9 mouse cellular contexts compared by ENCODE assay signal in genomic region chr6:30510291-30510690, GRCm38 (mm10). TPM values are rescaled to one million over a fixed set of nuclear protein-coding genes. Genes with fewer than 3 reads are reported as not detected.
DNase-seq lines count a peak whose midpoint lies in the region; ATAC-seq lines count a peak whose summit lies in the region.
"Had no signal": no experiment of that assay in that cellular context is flagged by ENCODE, and none has a peak within 500 bp of the region (broad histone marks: within the 10 kb centered on the region; RNA-seq: fewer than 3 reads in every experiment).

No protein-coding gene starts in this region.

- no peak overlapping the region for H3K9ac ChIP-seq in lung, embryonic 15.5 days
- H3K9ac ChIP-seq in liver, embryonic 15.5 days: peak overlapping the region; percentile 22; the same call in 1 of the 2 replicates

- H3K27ac ChIP-seq in lung, embryonic 15.5 days: peak overlapping the region; percentile 97
- H3K27ac ChIP-seq in liver, embryonic 15.5 days (replicated peaks): peak overlapping the region; percentile 93

- no peak for DNase-seq in lung, postnatal 14 days
- peak; percentile 19 to 31 for DNase-seq in cerebellum, postnatal 25 days
- DNase-seq in heart, postnatal 10 days: peak; percentile 15 to 25
- peak; percentile 19 for DNase-seq in thymus, postnatal 4 days
- DNase-seq in adrenal gland, postnatal 10 days: no peak
- no peak for DNase-seq in retina, embryonic 14.5 days (ENCODE audit: low spot score)

- no peaks in the 10 kb centered on the region for H3K9me3 ChIP-seq in lung, embryonic 15.5 days
- no peaks in the 10 kb centered on the region for H3K9me3 ChIP-seq in liver, embryonic 15.5 days (replicated peaks)

- H3K4me2 ChIP-seq in lung, embryonic 15.5 days: peak overlapping the region; percentile 59; the same call in 1 of the 2 replicates
- peak overlapping the region; percentile 71 for H3K4me2 ChIP-seq in liver, embryonic 15.5 days

- intact Hi-C loops in heart, postnatal 10 days (cut with DNase I): loop anchor here (5.0 kb wide), 1 partner anchor 387 kb away; the partner anchor contains the start of gene Copg2

- H3K36me3 ChIP-seq in lung, embryonic 15.5 days: peaks cover 8% of the 10 kb centered on the region; the same call in 1 of the 2 replicates
- peaks cover 25% of the 10 kb centered on the region for H3K36me3 ChIP-seq in liver, embryonic 15.5 days (replicated peaks)

- peaks cover 19% of the 10 kb centered on the region for H3K4me1 ChIP-seq in lung, embryonic 15.5 days
- H3K4me1 ChIP-seq in liver, embryonic 15.5 days (replicated peaks): peaks cover 18% of the 10 kb centered on the region

- H3K27me3 ChIP-seq in lung, embryonic 15.5 days: no peaks in the 10 kb centered on the region
- peaks cover 9% of the 10 kb centered on the region; the same call in 1 of the 2 replicates for H3K27me3 ChIP-seq in liver, embryonic 15.5 days

- no peak for ATAC-seq in lung, embryonic 15.5 days (ENCODE audit: borderline replicate concordance, extremely low read depth, low FRiP score, low TSS enrichment)
- no peak for ATAC-seq in liver, embryonic 15.5 days (ENCODE audit: insufficient read depth)

- WGBS in lung, embryonic 15.5 days: 57% methylated on average over 5 of the region's 5 CpGs
- 72% methylated on average over 5 of the region's 5 CpGs for WGBS in liver, embryonic 15.5 days (ENCODE audit: insufficient replicate concordance)

- peak overlapping the region; percentile 54; the same call in 1 of the 2 replicates for H3K4me3 ChIP-seq in lung, embryonic 15.5 days
- peak overlapping the region; percentile 82 for H3K4me3 ChIP-seq in liver, embryonic 15.5 days (replicated peaks)

RNA-seq across cellular contexts. Expression of gene Ssmem1, which starts 0.6 kb away (rescaled TPM):
- polyA plus RNA-seq in lung, embryonic 15.5 days (2015; fragmentation: Nextera tagmentation; extraction: Ambion mirVana): 0.12 TPM in 1 of 2 replicates, not detected in the other
- total RNA-seq in heart, postnatal 10 days (2021): not detected
- polyA plus RNA-seq in liver, embryonic 15.5 days (2015; fragmentation: Nextera tagmentation; extraction: Ambion mirVana): 0.14 and 0.21 TPM in 2 replicates
- under 1 TPM; 0.24 to 0.27 TPM for total RNA-seq in adrenal gland, postnatal 10 days (2021)
- polyA plus RNA-seq: large intestine, adult 2 months had no signal

RNA-seq across cellular contexts. Expression of gene Tmem209, which starts 0.7 kb away (rescaled TPM):
- 35.3 and 39.6 TPM in 2 replicates for polyA plus RNA-seq in lung, embryonic 15.5 days (2015; fragmentation: Nextera tagmentation; extraction: Ambion mirVana)
- total RNA-seq in heart, postnatal 10 days (2021): 10 to 100 TPM; 12.0 to 13.3 TPM
- 19.2 and 19.4 TPM in 2 replicates for polyA plus RNA-seq in liver, embryonic 15.5 days (2015; fragmentation: Nextera tagmentation; extraction: Ambion mirVana)
- total RNA-seq in adrenal gland, postnatal 10 days (2021): 10 to 100 TPM; 20.2 to 24.3 TPM

RNA-seq across cellular contexts. Expression of gene Cpa2, which starts 31.1 kb away (rescaled TPM):
- polyA plus RNA-seq in lung, embryonic 15.5 days (2015; fragmentation: Nextera tagmentation; extraction: Ambion mirVana): 6.6 and 10.5 TPM in 2 replicates
- total RNA-seq in heart, postnatal 10 days (2021): under 1 TPM; 0.17 to 0.65 TPM
- 1.7 and 7.5 TPM in 2 replicates for polyA plus RNA-seq in liver, embryonic 15.5 days (2015; fragmentation: Nextera tagmentation; extraction: Ambion mirVana)
- 1 to 10 TPM in 1 of 2 experiments, under 1 TPM in 1; 0.90 to 2.8 TPM for total RNA-seq in adrenal gland, postnatal 10 days (2021)

RNA-seq across cellular contexts. Expression of gene Cpa4, which starts 57.9 kb away (rescaled TPM):
- polyA plus RNA-seq in lung, embryonic 15.5 days (2015; fragmentation: Nextera tagmentation; extraction: Ambion mirVana): 0.13 and 0.15 TPM in 2 replicates
- under 1 TPM in 1 of 2 experiments, not detected in 1; 0.10 TPM for total RNA-seq in heart, postnatal 10 days (2021)
- polyA plus RNA-seq in liver, embryonic 15.5 days (2015; fragmentation: Nextera tagmentation; extraction: Ambion mirVana): 0.06 TPM in 1 of 2 replicates, not detected in the other
- 1 to 10 TPM; 1.4 to 1.7 TPM for total RNA-seq in adrenal gland, postnatal 10 days (2021)
- polyA plus RNA-seq: large intestine, adult 2 months had no signal

Comparison
In these comparisons a context has a peak if more than half of its experiments do, and no peak if none do; other contexts are left out.
1. DNase-seq: peak in cerebellum, postnatal 25 days (2 of 2), heart, postnatal 10 days (2 of 2) and thymus, postnatal 4 days (single experiment); none in lung, postnatal 14 days (single experiment), adrenal gland, postnatal 10 days (single experiment) and retina, embryonic 14.5 days (single experiment).